Mouse (Mus musculus): ENCODE data around the gene Timeless. TPM values are rescaled to one million over a fixed set of nuclear protein-coding genes. Genes with fewer than 3 reads are reported as not detected.
"Not testable (repeated sequence)": the region's sequence is repeated elsewhere in the genome, so short reads cannot be mapped to it uniquely, and the experiment has no call there.

The Timeless gene
- polyA plus RNA-seq, 1 experiment from 2014 or later = 15.6 TPM

DNA sequence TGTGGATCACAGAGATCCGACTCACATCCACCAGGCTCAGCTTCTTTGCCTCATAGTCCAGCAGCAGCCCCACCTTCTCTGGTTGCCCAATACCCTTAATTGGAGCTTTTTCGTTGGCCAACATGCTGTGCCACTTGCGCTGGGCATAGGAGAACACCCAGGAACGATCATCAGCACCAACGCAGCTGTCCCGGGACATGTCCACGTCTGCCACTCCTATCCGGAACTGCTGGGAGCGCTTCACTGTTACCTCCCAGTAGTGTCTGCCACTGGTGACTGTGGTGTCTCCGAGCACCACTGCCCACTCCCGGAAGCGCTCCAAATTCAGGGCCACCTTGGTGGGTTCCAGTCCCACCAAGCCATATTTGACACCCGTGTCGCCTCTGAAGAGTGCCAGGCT is 20.9 kb upstream of the Timeless start:
- WGBS = 23% methylated on average over 14 of the region's 14 CpGs
- peak; percentile 29; the same call in 1 of the 2 replicates for ATAC-seq
- H3K27ac ChIP-seq (ENCODE audit: low read length) = no peak overlapping the region

GRCm38 (mm10) chr10:128211390-128212108 is 20.3 kb upstream of the Timeless start, which contains the start of gene Spryd4:
Spryd4 (minus strand) TSS chr10:128211807.
- peak within 1 kb of the TSS; percentile 60 for H3K9ac ChIP-seq (ENCODE audit: low read depth, low read length)
- H3K9me3 ChIP-seq (replicated peaks; ENCODE audit: control insufficient read depth, low read length, poor library complexity, severe bottlenecking) = no peaks in the 10 kb centered on the region
- peaks cover 2% of the 10 kb centered on the region; the same call in 1 of the 2 replicates for H3K27me3 ChIP-seq (ENCODE audit: control insufficient read depth, insufficient read depth, low read depth, low read length)
- peak within 1 kb of the TSS; percentile 53 for H3K4me3 ChIP-seq (ENCODE audit: low read depth, low read length)
- peak; percentile 95 for ATAC-seq
- peak within 1 kb of the TSS; percentile 97 for H3K4me2 ChIP-seq (ENCODE audit: low read length)
- under 1% methylated on average over 30 of the region's 30 CpGs for WGBS
- no peaks in the 10 kb centered on the region for H3K36me3 ChIP-seq (ENCODE audit: control insufficient read depth, insufficient read depth, low read length)
- H3K4me1 ChIP-seq (ENCODE audit: control insufficient read depth, insufficient read depth, low read length) = peaks cover 15% of the 10 kb centered on the region
- H3K27ac ChIP-seq (ENCODE audit: low read length) = peak within 1 kb of the TSS; percentile 61

More for the DNA sequence above, 20.9 kb upstream of the Timeless start:
- peak overlapping the region; percentile 53 for H3K4me3 ChIP-seq (ENCODE audit: low read depth, low read length)
- peaks cover 15% of the 10 kb centered on the region for H3K4me1 ChIP-seq (ENCODE audit: control insufficient read depth, insufficient read depth, low read length)
- peaks cover 2% of the 10 kb centered on the region; the same call in 1 of the 2 replicates for H3K27me3 ChIP-seq (ENCODE audit: control insufficient read depth, insufficient read depth, low read depth, low read length)
- no peaks in the 10 kb centered on the region for H3K36me3 ChIP-seq (ENCODE audit: control insufficient read depth, insufficient read depth, low read length)
- peak overlapping the region; percentile 60 for H3K9ac ChIP-seq (ENCODE audit: low read depth, low read length)
- no peaks in the 10 kb centered on the region for H3K9me3 ChIP-seq (replicated peaks; ENCODE audit: control insufficient read depth, low read length, poor library complexity, severe bottlenecking)
- H3K4me2 ChIP-seq (ENCODE audit: low read length) = peak overlapping the region; percentile 97

GRCm38 (mm10) chr10:128212148-128212547 is 19.7 kb upstream of the Timeless start:
- H3K36me3 ChIP-seq (ENCODE audit: control insufficient read depth, insufficient read depth, low read length) = no peaks in the 10 kb centered on the region
- H3K4me2 ChIP-seq (ENCODE audit: low read length) = peak overlapping the region; percentile 97
- H3K9ac ChIP-seq (ENCODE audit: low read depth, low read length) = peak overlapping the region; percentile 60
- 49% methylated on average over 6 of the region's 6 CpGs for WGBS
- H3K27me3 ChIP-seq (ENCODE audit: control insufficient read depth, insufficient read depth, low read depth, low read length) = peaks cover 2% of the 10 kb centered on the region; the same call in 1 of the 2 replicates
- no peaks in the 10 kb centered on the region for H3K9me3 ChIP-seq (replicated peaks; ENCODE audit: control insufficient read depth, low read length, poor library complexity, severe bottlenecking)
- ATAC-seq = 0 out of 2 replicates have a peak, but pooled peaks have one; percentile 7
- peak overlapping the region; percentile 61 for H3K27ac ChIP-seq (ENCODE audit: low read length)
- H3K4me1 ChIP-seq (ENCODE audit: control insufficient read depth, insufficient read depth, low read length) = peaks cover 15% of the 10 kb centered on the region
- H3K4me3 ChIP-seq (ENCODE audit: low read depth, low read length) = peak overlapping the region; percentile 53

GRCm38 (mm10) chr10:128212871-128213323 is 19.0 kb upstream of the Timeless start:
- WGBS = 2% methylated on average over 18 of the region's 18 CpGs
- no peak for ATAC-seq
- Histone ChIP-seq H3K36me3 (ENCODE audit: control insufficient read depth, insufficient read depth, low read length) (no peaks in the 10 kb centered on the region), H3K4me2 (ENCODE audit: low read length) (peak overlapping the region; percentile 49), H3K9ac (ENCODE audit: low read depth, low read length) (0 out of 2 replicates have a peak overlapping the region, but pooled peaks have one; percentile 35), H3K4me1 (ENCODE audit: control insufficient read depth, insufficient read depth, low read length) (peaks cover 15% of the 10 kb centered on the region), H3K9me3 (replicated peaks; ENCODE audit: control insufficient read depth, low read length, poor library complexity, severe bottlenecking) (no peaks in the 10 kb centered on the region), H3K27me3 (ENCODE audit: control insufficient read depth, insufficient read depth, low read depth, low read length) (peaks cover 2% of the 10 kb centered on the region; the same call in 1 of the 2 replicates), H3K27ac (ENCODE audit: low read length) (no peak overlapping the region), H3K4me3 (ENCODE audit: low read depth, low read length) (peak overlapping the region; percentile 18)

DNA sequence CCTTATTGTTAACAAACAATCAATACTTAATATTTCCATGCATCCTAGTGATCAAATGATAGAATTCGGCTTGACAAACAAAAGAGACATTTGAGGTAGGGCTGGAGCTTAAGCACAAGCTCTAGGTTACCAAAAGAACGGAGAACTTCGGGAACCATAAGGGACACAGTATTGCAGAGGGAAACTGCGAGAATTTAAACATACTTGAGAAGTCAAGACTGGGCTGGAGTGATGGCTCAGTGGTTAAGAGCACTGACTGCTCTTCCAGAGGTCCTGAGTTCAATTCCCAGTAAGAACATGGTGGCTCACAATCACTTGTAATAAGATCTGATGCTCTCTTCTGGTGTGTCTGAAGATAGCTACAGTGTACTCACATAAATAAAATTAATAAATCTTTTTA is 17.8 kb upstream of the Timeless start:
- H3K4me2 ChIP-seq (ENCODE audit: low read length); H3K4me3 ChIP-seq (ENCODE audit: low read depth, low read length); H3K9ac ChIP-seq (ENCODE audit: low read depth, low read length); H3K36me3 ChIP-seq (ENCODE audit: control insufficient read depth, insufficient read depth, low read length); H3K27ac ChIP-seq (ENCODE audit: low read length); ATAC-seq; H3K9me3 ChIP-seq (replicated peaks; ENCODE audit: control insufficient read depth, low read length, poor library complexity, severe bottlenecking); H3K27me3 ChIP-seq (ENCODE audit: control insufficient read depth, insufficient read depth, low read depth, low read length): not testable (repeated sequence)
- 91% methylated on average over 4 of the region's 4 CpGs for WGBS
- peaks cover 15% of the 10 kb centered on the region for H3K4me1 ChIP-seq (ENCODE audit: control insufficient read depth, insufficient read depth, low read length)

DNA sequence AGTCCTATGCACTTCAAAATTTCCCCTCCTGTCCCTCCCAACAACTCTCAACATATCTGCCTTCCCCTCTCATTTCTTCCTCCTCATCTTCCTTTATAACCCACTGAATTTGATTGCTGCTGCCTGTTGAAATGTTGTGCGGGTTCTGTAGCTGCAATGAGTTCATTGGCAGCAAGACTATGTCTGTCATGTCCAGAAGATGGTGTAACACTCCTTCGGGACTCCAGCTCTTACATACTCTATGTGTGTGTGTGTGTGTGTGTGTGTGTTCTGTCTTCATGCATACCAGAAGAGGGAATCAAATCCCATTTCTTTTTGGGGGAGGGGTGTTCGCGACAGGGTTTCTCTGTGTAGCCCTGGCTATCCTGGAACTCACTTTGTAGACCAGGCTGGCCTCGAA is 16.9 kb upstream of the Timeless start:
- Histone ChIP-seq H3K4me3 (ENCODE audit: low read depth, low read length) (no peak overlapping the region), H3K4me1 (ENCODE audit: control insufficient read depth, insufficient read depth, low read length) (peaks cover 15% of the 10 kb centered on the region), H3K27ac (ENCODE audit: low read length) (no peak overlapping the region), H3K27me3 (ENCODE audit: control insufficient read depth, insufficient read depth, low read depth, low read length) (peaks cover 2% of the 10 kb centered on the region; the same call in 1 of the 2 replicates), H3K9me3 (replicated peaks; ENCODE audit: control insufficient read depth, low read length, poor library complexity, severe bottlenecking) (no peaks in the 10 kb centered on the region), H3K9ac (ENCODE audit: low read depth, low read length) (no peak overlapping the region), H3K36me3 (ENCODE audit: control insufficient read depth, insufficient read depth, low read length) (no peaks in the 10 kb centered on the region), H3K4me2 (ENCODE audit: low read length) (no peak overlapping the region)
- WGBS = 89% methylated on average over 5 of the region's 5 CpGs
- ATAC-seq = no peak

- H3K9me3 ChIP-seq (replicated peaks; ENCODE audit: control insufficient read depth, low read length, poor library complexity, severe bottlenecking) = no peaks in the 10 kb centered on the region
- no peak for ATAC-seq
- H3K27ac ChIP-seq (ENCODE audit: low read length) = no peak overlapping the region
- peaks cover 1% of the 10 kb centered on the region; the same call in 1 of the 2 replicates for H3K27me3 ChIP-seq (ENCODE audit: control insufficient read depth, insufficient read depth, low read depth, low read length)
- H3K4me3 ChIP-seq (ENCODE audit: low read depth, low read length) = no peak overlapping the region
- no peak overlapping the region for H3K4me2 ChIP-seq (ENCODE audit: low read length)
- H3K4me1 ChIP-seq (ENCODE audit: control insufficient read depth, insufficient read depth, low read length) = no peaks in the 10 kb centered on the region
- no peaks in the 10 kb centered on the region for H3K36me3 ChIP-seq (ENCODE audit: control insufficient read depth, insufficient read depth, low read length)
- 95% methylated on average over 18 of the region's 18 CpGs for WGBS
- no peak overlapping the region for H3K9ac ChIP-seq (ENCODE audit: low read depth, low read length)
Measured at GRCm38 (mm10) chr10:128218387-128219117, 13.3 kb upstream of the Timeless start.

DNA sequence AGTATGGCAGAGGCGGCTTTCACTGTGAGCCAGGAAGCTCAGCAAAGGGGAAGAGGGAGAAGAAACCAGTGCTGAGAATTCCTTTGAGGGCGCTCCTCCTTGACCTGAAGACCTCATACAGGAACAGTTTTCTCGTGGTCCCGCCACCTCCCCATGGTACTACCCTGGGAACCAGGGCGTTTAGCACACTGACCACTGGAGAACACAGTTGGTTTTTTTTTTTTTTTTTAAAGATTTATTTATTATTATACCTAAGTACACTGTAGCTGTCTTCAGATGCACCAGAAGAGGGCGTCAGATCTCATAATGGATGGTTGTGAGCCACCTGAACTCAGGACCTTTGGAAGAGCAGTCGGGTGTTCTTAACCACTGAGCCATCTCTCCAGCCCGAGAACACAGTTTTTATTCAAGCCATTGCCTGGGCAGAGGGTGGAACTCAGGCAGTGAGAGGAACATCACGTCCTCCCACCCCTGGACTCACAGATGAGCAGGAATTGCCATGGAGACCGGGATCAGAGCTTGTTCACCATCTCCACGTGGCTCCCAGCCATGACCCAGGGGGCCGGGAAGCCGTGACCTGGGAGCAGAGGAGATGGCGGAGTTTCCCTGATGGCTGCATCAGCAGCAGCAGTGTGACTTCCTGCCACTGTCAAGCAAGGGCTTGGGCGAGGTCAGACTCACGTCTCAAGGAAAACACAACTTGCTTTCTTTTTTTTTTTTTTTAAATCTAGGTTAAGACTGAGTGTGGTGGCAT is 10.2 kb upstream of the Timeless start:
- H3K4me1 ChIP-seq (ENCODE audit: control insufficient read depth, insufficient read depth, low read length) = no peaks in the 10 kb centered on the region
- no peak overlapping the region for H3K27ac ChIP-seq (ENCODE audit: low read length)
- no peaks in the 10 kb centered on the region for H3K36me3 ChIP-seq (ENCODE audit: control insufficient read depth, insufficient read depth, low read length)
- ATAC-seq = no peak
- H3K4me2 ChIP-seq (ENCODE audit: low read length) = no peak overlapping the region
- no peaks in the 10 kb centered on the region for H3K27me3 ChIP-seq (ENCODE audit: control insufficient read depth, insufficient read depth, low read depth, low read length)
- H3K9me3 ChIP-seq (replicated peaks; ENCODE audit: control insufficient read depth, low read length, poor library complexity, severe bottlenecking) = no peaks in the 10 kb centered on the region
- 65% methylated on average over 16 of the region's 16 CpGs for WGBS
- no peak overlapping the region for H3K4me3 ChIP-seq (ENCODE audit: low read depth, low read length)
- no peak overlapping the region for H3K9ac ChIP-seq (ENCODE audit: low read depth, low read length)
